Mouse (Mus musculus) liver, embryonic 12.5 days (tissue): ENCODE data around the gene Rhag. TPM values are rescaled to one million over a fixed set of nuclear protein-coding genes. Genes with fewer than 3 reads are reported as not detected.

Experiments used
- ATAC-seq: fragments of 200-750 bp; cut with Nextera tagmentation; 2 replicates; pipeline ENCODE4 v1.8.0; 2017; ENCODE audit warnings: moderate number of reproducible peaks, mild to moderate bottlenecking, moderate library complexity
- H3K27ac ChIP-seq: fragments of 300-500 bp; sonication (generic); 2 replicates; pipeline ENCODE4 v1.5.1; 2016; ENCODE audit warnings: mild to moderate bottlenecking
- H3K27me3 ChIP-seq: fragments of 300-500 bp; sonication (generic); replicated peaks from 2 replicates; pipeline ENCODE4 v1.6.1; 2016; ENCODE audit warnings: mild to moderate bottlenecking, moderate library complexity
- H3K36me3 ChIP-seq: fragments of 300-500 bp; sonication (generic); 2 replicates; pipeline ENCODE4 v1.6.1; 2016; ENCODE audit warnings: mild to moderate bottlenecking, moderate library complexity
- H3K4me1 ChIP-seq: fragments of 300-500 bp; sonication (generic); 2 replicates; pipeline ENCODE4 v1.6.1; 2016
- H3K4me2 ChIP-seq: fragments of 300-500 bp; sonication (generic); 2 replicates; pipeline ENCODE4 v1.6.1; 2016; ENCODE audit warnings: mild to moderate bottlenecking, moderate library complexity
- H3K4me3 ChIP-seq: fragments of 300-500 bp; sonication (generic); 2 replicates; pipeline ENCODE4 v1.5.1; 2016; ENCODE audit warnings: mild to moderate bottlenecking, moderate library complexity
- H3K9ac ChIP-seq: fragments of 300-500 bp; sonication (generic); 2 replicates; pipeline ENCODE4 v1.6.1; 2016; ENCODE audit warnings: mild to moderate bottlenecking, moderate library complexity
- H3K9me3 ChIP-seq: fragments of 300-500 bp; sonication (generic); replicated peaks from 2 replicates; pipeline ENCODE4 v1.6.1; 2016; ENCODE audit warnings: mild to moderate bottlenecking, moderate library complexity
- WGBS: fragments of 180-500 bp; shearing (Covaris S2); methylation state at CpG from one replicate; pipeline ENCODE4 v1.1.7; 2016; ENCODE audit not compliant: insufficient replicate concordance; 5-methylcytosine and 5-hydroxymethylcytosine counted together
- polyA plus RNA-seq: library from polyadenylated mRNA; unstranded; fragments of >200 nt; fragmentation: Nextera tagmentation; extraction: Ambion mirVana; gene quantifications from 2 replicates; pipeline ENCODE4 v1.2.1, GENCODE M21; 2016

Rhag gene
- polyA plus RNA-seq, 1 experiment from 2014 or later = 216 TPM

- H3K27me3 ChIP-seq = no peaks in the 10 kb centered on the region
- H3K9ac ChIP-seq = no peak overlapping the region; the same call in 1 of the 2 replicates
- peak overlapping the region; percentile 86 for H3K4me2 ChIP-seq
- no peak overlapping the region for H3K27ac ChIP-seq
- ATAC-seq = no peak
- H3K4me3 ChIP-seq = 0 out of 2 replicates have a peak overlapping the region, but pooled peaks have one; percentile 4
- no peaks in the 10 kb centered on the region for H3K9me3 ChIP-seq
- peaks cover 38% of the 10 kb centered on the region for H3K4me1 ChIP-seq
- WGBS = 18% methylated on average over 3 of the region's 3 CpGs
- no peaks in the 10 kb centered on the region for H3K36me3 ChIP-seq
Measured at GRCm38 (mm10) chr17:40877741-40878140, 66.8 kb downstream of the Rhag start.

- H3K4me2 ChIP-seq = peak overlapping the region; percentile 86
- peaks cover 32% of the 10 kb centered on the region for H3K4me1 ChIP-seq
- H3K27me3 ChIP-seq = no peaks in the 10 kb centered on the region
- ATAC-seq = no peak
- WGBS = 2% methylated on average over 6 of the region's 6 CpGs
- H3K27ac ChIP-seq = peak overlapping the region; percentile 50; the same call in 1 of the 2 replicates
- H3K36me3 ChIP-seq = no peaks in the 10 kb centered on the region
- H3K9ac ChIP-seq = peak overlapping the region; percentile 82
- peak overlapping the region; percentile 77 for H3K4me3 ChIP-seq
- H3K9me3 ChIP-seq = no peaks in the 10 kb centered on the region
Measured at GRCm38 (mm10) chr17:40879528-40879923, 68.6 kb downstream of the Rhag start.

- Histone ChIP-seq H3K4me2 (peak within 1 kb of the TSS; percentile 86), H3K27ac (peak within 1 kb of the TSS; percentile 50; the same call in 1 of the 2 replicates), H3K36me3 (no peaks in the 10 kb centered on the region), H3K27me3 (no peaks in the 10 kb centered on the region), H3K4me3 (peak within 1 kb of the TSS; percentile 77), H3K9me3 (no peaks in the 10 kb centered on the region), H3K9ac (peak within 1 kb of the TSS; percentile 82), H3K4me1 (peaks cover 32% of the 10 kb centered on the region)
- peak; percentile 87 for ATAC-seq
- under 1% methylated on average over 40 of the region's 40 CpGs for WGBS
Measured at GRCm38 (mm10) chr17:40879924-40880691, 69.2 kb downstream of the Rhag start, which contains the start of gene 9130008F23Rik. TSS of gene 9130008F23Rik (minus strand) at chr17:40880559.

GRCm38 (mm10) chr17:40882172-40882571, 71.2 kb downstream of the Rhag start:
- H3K4me2 ChIP-seq = no peak overlapping the region
- WGBS = 47% methylated on average over 6 of the region's 6 CpGs
- no peaks in the 10 kb centered on the region for H3K36me3 ChIP-seq
- H3K27ac ChIP-seq = no peak overlapping the region
- H3K4me1 ChIP-seq = peaks cover 30% of the 10 kb centered on the region
- no peaks in the 10 kb centered on the region for H3K9me3 ChIP-seq
- H3K9ac ChIP-seq = no peak overlapping the region
- ATAC-seq = no peak
- H3K4me3 ChIP-seq = no peak overlapping the region
- no peaks in the 10 kb centered on the region for H3K27me3 ChIP-seq

DNA sequence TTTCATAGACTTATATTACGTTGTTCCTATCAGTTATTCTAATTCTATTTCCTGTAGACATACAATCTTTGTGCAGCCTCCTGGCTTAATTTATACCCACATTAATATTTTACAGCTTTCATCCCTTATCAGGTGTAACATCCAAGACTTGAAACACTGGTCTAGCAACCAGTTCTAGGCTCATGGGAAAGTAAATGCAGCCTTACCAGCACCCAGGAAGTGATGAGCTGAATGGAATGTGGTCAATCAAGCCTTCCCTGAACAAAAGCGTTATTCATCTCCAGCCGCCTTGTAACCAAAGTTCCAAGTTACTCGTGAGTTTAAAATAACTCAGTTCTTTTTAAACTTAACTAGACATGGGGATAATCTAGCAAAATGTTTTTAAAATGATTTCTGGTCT, 74.2 kb downstream of the Rhag start:
- WGBS = 74% methylated on average over 4 of the region's 4 CpGs
- H3K9ac ChIP-seq = no peak overlapping the region
- H3K27me3 ChIP-seq = no peaks in the 10 kb centered on the region
- no peak overlapping the region for H3K4me2 ChIP-seq
- no peak for ATAC-seq
- no peaks in the 10 kb centered on the region for H3K9me3 ChIP-seq
- no peaks in the 10 kb centered on the region for H3K36me3 ChIP-seq
- H3K4me3 ChIP-seq = no peak overlapping the region
- H3K4me1 ChIP-seq = peaks cover 13% of the 10 kb centered on the region
- H3K27ac ChIP-seq = no peak overlapping the region

DNA sequence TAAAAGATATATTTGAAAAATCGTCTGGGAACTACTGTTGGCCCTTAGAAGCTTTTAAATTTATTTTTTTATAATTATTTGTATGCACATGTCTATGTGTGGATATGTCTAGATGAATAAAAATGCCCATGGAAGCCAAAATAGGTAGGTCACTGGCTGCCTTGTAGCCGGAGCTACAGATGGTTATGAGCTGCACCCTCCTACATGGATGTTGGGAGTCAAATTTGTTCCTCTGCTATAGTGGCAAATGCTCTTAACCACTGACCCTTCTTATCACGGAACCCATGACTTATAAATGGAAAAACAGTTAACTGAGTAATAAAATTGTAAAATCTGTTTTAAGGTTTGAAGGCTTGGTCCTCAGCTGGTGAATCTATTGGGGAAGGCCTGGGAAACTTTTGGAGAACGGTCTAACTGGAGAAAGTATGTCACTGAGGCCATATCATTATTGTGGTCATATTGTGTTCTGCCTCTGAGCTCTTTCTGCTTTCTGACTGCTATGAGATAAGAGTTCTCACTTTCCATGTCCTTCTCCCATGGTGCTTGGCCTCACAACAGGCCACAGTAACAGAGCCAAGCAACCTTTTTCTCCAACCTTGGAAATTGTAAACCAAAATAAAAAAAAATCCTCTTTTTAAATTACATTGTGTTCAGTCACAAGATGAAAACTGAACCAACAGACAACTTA, 77.1 kb downstream of the Rhag start:
- no peaks in the 10 kb centered on the region for H3K9me3 ChIP-seq
- H3K27ac ChIP-seq = no peak overlapping the region
- H3K4me3 ChIP-seq = no peak overlapping the region
- no peaks in the 10 kb centered on the region for H3K27me3 ChIP-seq
- peak; percentile 77 for ATAC-seq
- WGBS = 43% methylated on average over 4 of the region's 4 CpGs
- peaks cover 6% of the 10 kb centered on the region for H3K4me1 ChIP-seq
- H3K36me3 ChIP-seq = no peaks in the 10 kb centered on the region
- no peak overlapping the region for H3K9ac ChIP-seq
- no peak overlapping the region for H3K4me2 ChIP-seq

Other genes starting within 250 kb of the Rhag start
- not detected in 2 replicates for gene Esp6, start 249.6 kb upstream of the Rhag start, polyA plus RNA-seq
- not detected in 2 replicates for gene Esp4, start 212.5 kb upstream of the Rhag start, polyA plus RNA-seq
- gene Esp3, start 179.1 kb upstream of the Rhag start, polyA plus RNA-seq = not detected in 2 replicates
- not detected in 2 replicates for gene Esp1, start 84.0 kb upstream of the Rhag start, polyA plus RNA-seq
- gene Crisp2, start 4.1 kb upstream of the Rhag start, polyA plus RNA-seq = 0.08 and 0.17 TPM in 2 replicates
- gene 9130008F23Rik, start 69.4 kb downstream of the Rhag start, polyA plus RNA-seq = 0.71 and 0.75 TPM in 2 replicates
- not detected in 2 replicates for gene Glyatl3, start 103.2 kb downstream of the Rhag start, polyA plus RNA-seq
- 29.4 TPM in 2 replicates for gene Mut, start 123.6 kb downstream of the Rhag start, polyA plus RNA-seq
- gene Cenpq, start 123.9 kb downstream of the Rhag start, polyA plus RNA-seq = 27.5 and 29.1 TPM in 2 replicates